Mouse (Mus musculus) intestine, embryonic 14.5 days (tissue): ENCODE data around the gene Nt5c3b. TPM values are rescaled to one million over a fixed set of nuclear protein-coding genes. Genes with fewer than 3 reads are reported as not detected.

Experiments
- ATAC-seq: fragments of 200-750 bp; cut with Nextera tagmentation; replicated peaks from 2 replicates; pipeline ENCODE4 v1.8.0; 2017; ENCODE audit warnings: low read depth, moderate number of reproducible peaks, moderate TSS enrichment, moderate library complexity; ENCODE audit not compliant: low FRiP score, low TSS enrichment
- DNase-seq: peaks from one replicate; pipeline ENCODE4 v3.0.0-alpha.2; 2018; ENCODE audit warnings: low spot score
- H3K27ac ChIP-seq: fragments of 300-500 bp; sonication (generic); 2 replicates; pipeline ENCODE4 v1.5.1; 2014; ENCODE audit warnings: low read depth, mild to moderate bottlenecking, control low read depth
- H3K27me3 ChIP-seq: fragments of 300-500 bp; sonication (generic); replicated peaks from 2 replicates; pipeline ENCODE4 v1.6.1; 2014; ENCODE audit warnings: low read length, control low read depth; ENCODE audit not compliant: control insufficient read depth, insufficient read depth
- H3K36me3 ChIP-seq: fragments of 300-500 bp; sonication (generic); 2 replicates; pipeline ENCODE4 v1.6.1; 2014; ENCODE audit warnings: low read length, control low read depth; ENCODE audit not compliant: control insufficient read depth, insufficient read depth
- H3K4me1 ChIP-seq: fragments of 300-500 bp; sonication (generic); replicated peaks from 2 replicates; pipeline ENCODE4 v1.6.1; 2014; ENCODE audit warnings: low read length, control low read depth, mixed read lengths; ENCODE audit not compliant: control insufficient read depth, insufficient read depth
- H3K4me2 ChIP-seq: fragments of 300-500 bp; sonication (generic); 2 replicates; pipeline ENCODE4 v1.6.1; 2014; ENCODE audit warnings: low read length
- H3K4me3 ChIP-seq: fragments of 300-500 bp; sonication (generic); 2 replicates; pipeline ENCODE4 v1.5.1; 2014; ENCODE audit warnings: low read depth, low read length, control low read depth, mixed read lengths
- H3K9ac ChIP-seq: fragments of 300-500 bp; sonication (generic); 2 replicates; pipeline ENCODE4 v1.6.1; 2014; ENCODE audit warnings: mild to moderate bottlenecking, low read length
- H3K9me3 ChIP-seq: fragments of 300-500 bp; sonication (generic); 2 replicates; pipeline ENCODE4 v1.6.1; 2016; ENCODE audit warnings: low read length, control low read depth; ENCODE audit not compliant: control insufficient read depth
- WGBS: fragments of 180-500 bp; shearing (Covaris S2); extraction: QIAGEN DNeasy Blood & Tissue Kit; methylation state at CpG from one replicate; pipeline ENCODE4 v1.1.7; 2014; 5-methylcytosine and 5-hydroxymethylcytosine counted together
- polyA plus RNA-seq: library from polyadenylated mRNA; unstranded; fragments of >200 nt; fragmentation: Nextera tagmentation; extraction: Ambion mirVana; gene quantifications from 2 replicates; pipeline ENCODE4 v1.2.1, GENCODE M21; 2014

Nt5c3b gene
- polyA plus RNA-seq, 1 experiment from 2014 or later, result 117 TPM

- H3K27me3 ChIP-seq, result no peaks in the 10 kb centered on the region
- ATAC-seq (no peak), DNase-seq (no peak)
- WGBS, result 88% methylated on average over 5 of the region's 5 CpGs
- H3K9me3 ChIP-seq, result no peaks in the 10 kb centered on the region
- no peak overlapping the region for H3K27ac ChIP-seq
- H3K36me3 ChIP-seq, result peaks cover 19% of the 10 kb centered on the region
- no peak overlapping the region for H3K4me2 ChIP-seq
- no peak overlapping the region for H3K9ac ChIP-seq
- no peak overlapping the region for H3K4me3 ChIP-seq
- H3K4me1 ChIP-seq, result peaks cover 27% of the 10 kb centered on the region
Observed at GRCm38 (mm10) chr11:100406995-100407705, 34.5 kb downstream of the Nt5c3b start.

- DNase-seq (no peak), ATAC-seq (no peak)
- 84% methylated on average over 8 of the region's 8 CpGs for WGBS
- Histone ChIP-seq H3K4me3 (no peak overlapping the region), H3K36me3 (peaks cover 19% of the 10 kb centered on the region), H3K27ac (no peak overlapping the region), H3K4me2 (no peak overlapping the region), H3K27me3 (no peaks in the 10 kb centered on the region), H3K9me3 (no peaks in the 10 kb centered on the region), H3K4me1 (peaks cover 22% of the 10 kb centered on the region), H3K9ac (no peak overlapping the region)
Observed at GRCm38 (mm10) chr11:100406273-100406672, 35.3 kb downstream of the Nt5c3b start.

GRCm38 (mm10) chr11:100404456-100405074, 37.0 kb downstream of the Nt5c3b start:
- 93% methylated on average over 3 of the region's 3 CpGs for WGBS
- Histone ChIP-seq H3K4me2 (no peak overlapping the region), H3K36me3 (peaks cover 9% of the 10 kb centered on the region; the same call in 1 of the 2 replicates), H3K9me3 (no peaks in the 10 kb centered on the region), H3K27me3 (no peaks in the 10 kb centered on the region), H3K9ac (no peak overlapping the region), H3K4me3 (no peak overlapping the region), H3K4me1 (peaks cover 18% of the 10 kb centered on the region; the same call in 1 of the 2 replicates), H3K27ac (no peak overlapping the region)
- ATAC-seq (no peak), DNase-seq (no peak)

DNA sequence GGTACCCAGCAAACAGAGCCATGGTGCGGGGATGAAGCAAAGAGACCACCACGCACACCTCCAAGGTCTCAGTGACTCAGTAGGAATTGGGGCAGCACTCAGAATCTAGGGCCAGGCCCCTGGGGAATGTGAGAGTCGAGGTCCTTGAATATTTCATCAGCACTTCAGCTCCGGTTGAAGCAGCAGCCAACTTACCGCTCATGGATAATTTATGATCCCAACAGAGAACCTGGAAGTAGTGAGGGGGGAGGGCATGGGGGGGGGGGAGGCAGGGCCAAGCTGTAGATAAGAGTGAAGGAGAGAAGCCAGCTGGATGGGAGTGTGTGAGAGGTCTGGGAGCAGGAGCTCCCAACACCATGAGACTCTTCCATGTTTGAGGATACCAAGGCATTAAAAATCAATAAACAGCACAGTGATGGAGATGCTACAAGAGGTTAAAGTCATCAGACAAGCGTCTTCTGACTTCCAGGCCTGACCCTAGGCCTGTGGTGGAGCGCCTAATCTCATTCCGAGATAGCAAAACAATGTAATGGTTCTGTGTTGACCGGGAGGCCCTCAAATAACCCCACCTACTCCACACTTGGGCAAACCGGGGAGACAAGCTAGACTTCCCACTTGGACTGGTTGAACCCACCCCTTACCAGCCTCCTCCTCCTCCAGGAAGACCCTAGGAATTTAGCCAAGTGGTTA, 38.0 kb downstream of the Nt5c3b start:
- H3K27ac ChIP-seq, result peak overlapping the region; percentile 27
- no peak overlapping the region for H3K4me3 ChIP-seq
- no peak overlapping the region for H3K9ac ChIP-seq
- peaks cover 21% of the 10 kb centered on the region; the same call in 1 of the 2 replicates for H3K4me1 ChIP-seq
- WGBS, result 44% methylated on average over 10 of the region's 10 CpGs
- DNase-seq (no peak), ATAC-seq (no peak)
- no peak overlapping the region for H3K4me2 ChIP-seq
- no peaks in the 10 kb centered on the region for H3K9me3 ChIP-seq
- H3K27me3 ChIP-seq, result no peaks in the 10 kb centered on the region
- H3K36me3 ChIP-seq, result 0 out of 2 replicates have a peak, but pooled peaks cover under 1% of the 10 kb centered on the region

DNA sequence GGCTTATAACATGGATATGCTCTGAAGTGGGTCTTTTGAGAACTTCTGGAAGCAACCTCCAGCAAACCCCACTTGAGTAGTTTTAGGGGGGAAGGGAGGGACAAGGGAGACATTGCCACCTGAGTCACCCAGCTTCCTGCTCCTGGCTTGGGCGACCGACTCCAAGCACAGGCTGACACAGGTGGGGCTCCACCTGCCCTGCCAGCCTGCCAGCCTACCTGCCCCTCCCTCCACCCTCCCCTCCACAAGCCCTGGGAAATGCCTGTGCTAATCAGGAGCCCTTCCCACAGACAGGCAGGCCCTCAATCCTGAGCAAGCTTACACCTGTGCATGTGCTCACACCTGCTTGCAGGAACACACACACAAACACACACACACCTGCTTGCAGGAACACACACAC, 38.9 kb downstream of the Nt5c3b start:
- ATAC-seq, result no peak
- H3K27ac ChIP-seq, result peak overlapping the region; percentile 22; the same call in 1 of the 2 replicates
- 52% methylated on average over 2 of the region's 2 CpGs for WGBS
- no peaks in the 10 kb centered on the region for H3K9me3 ChIP-seq
- no peak overlapping the region for H3K4me2 ChIP-seq
- no peaks in the 10 kb centered on the region for H3K36me3 ChIP-seq
- H3K27me3 ChIP-seq, result no peaks in the 10 kb centered on the region
- no peak overlapping the region for H3K9ac ChIP-seq
- no peak for DNase-seq
- H3K4me1 ChIP-seq, result peaks cover 21% of the 10 kb centered on the region; the same call in 1 of the 2 replicates
- H3K4me3 ChIP-seq, result no peak overlapping the region

DNA sequence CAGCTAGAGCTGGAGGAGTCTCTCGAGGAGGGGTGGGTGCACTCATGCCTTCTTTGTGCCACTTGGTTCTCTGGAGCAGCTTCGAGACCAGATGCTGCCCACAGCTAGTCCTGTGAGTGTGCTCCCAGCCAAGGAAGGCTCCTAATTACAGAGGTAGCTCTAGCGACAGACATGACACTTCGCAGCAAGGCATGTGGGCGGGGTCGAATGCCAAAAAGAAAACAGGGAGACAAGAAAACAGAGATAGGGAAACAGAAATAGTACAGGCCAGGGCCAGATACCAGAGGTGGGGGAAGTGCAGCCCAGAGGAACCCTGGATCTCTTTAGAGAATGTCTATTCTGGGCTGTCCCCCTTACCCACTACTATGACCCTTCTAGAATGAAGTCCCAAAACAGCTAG, 39.4 kb downstream of the Nt5c3b start:
- H3K36me3 ChIP-seq, result no peaks in the 10 kb centered on the region
- 29% methylated on average over 6 of the region's 6 CpGs for WGBS
- H3K9ac ChIP-seq, result no peak overlapping the region
- peaks cover 21% of the 10 kb centered on the region; the same call in 1 of the 2 replicates for H3K4me1 ChIP-seq
- ATAC-seq (no peak), DNase-seq (no peak)
- H3K27ac ChIP-seq, result peak overlapping the region; percentile 22; the same call in 1 of the 2 replicates
- H3K4me2 ChIP-seq, result no peak overlapping the region
- H3K4me3 ChIP-seq, result no peak overlapping the region
- H3K9me3 ChIP-seq, result no peaks in the 10 kb centered on the region
- no peaks in the 10 kb centered on the region for H3K27me3 ChIP-seq

- ATAC-seq (no peak), DNase-seq (no peak)
- Histone ChIP-seq H3K4me2 (no peak overlapping the region), H3K36me3 (no peaks in the 10 kb centered on the region), H3K9me3 (no peaks in the 10 kb centered on the region), H3K27me3 (no peaks in the 10 kb centered on the region), H3K27ac (no peak overlapping the region), H3K4me3 (no peak overlapping the region), H3K4me1 (peaks cover 29% of the 10 kb centered on the region), H3K9ac (no peak overlapping the region)
- WGBS, result 59% methylated on average over 6 of the region's 6 CpGs
Observed at GRCm38 (mm10) chr11:100400842-100401241, 40.8 kb downstream of the Nt5c3b start.

DNA sequence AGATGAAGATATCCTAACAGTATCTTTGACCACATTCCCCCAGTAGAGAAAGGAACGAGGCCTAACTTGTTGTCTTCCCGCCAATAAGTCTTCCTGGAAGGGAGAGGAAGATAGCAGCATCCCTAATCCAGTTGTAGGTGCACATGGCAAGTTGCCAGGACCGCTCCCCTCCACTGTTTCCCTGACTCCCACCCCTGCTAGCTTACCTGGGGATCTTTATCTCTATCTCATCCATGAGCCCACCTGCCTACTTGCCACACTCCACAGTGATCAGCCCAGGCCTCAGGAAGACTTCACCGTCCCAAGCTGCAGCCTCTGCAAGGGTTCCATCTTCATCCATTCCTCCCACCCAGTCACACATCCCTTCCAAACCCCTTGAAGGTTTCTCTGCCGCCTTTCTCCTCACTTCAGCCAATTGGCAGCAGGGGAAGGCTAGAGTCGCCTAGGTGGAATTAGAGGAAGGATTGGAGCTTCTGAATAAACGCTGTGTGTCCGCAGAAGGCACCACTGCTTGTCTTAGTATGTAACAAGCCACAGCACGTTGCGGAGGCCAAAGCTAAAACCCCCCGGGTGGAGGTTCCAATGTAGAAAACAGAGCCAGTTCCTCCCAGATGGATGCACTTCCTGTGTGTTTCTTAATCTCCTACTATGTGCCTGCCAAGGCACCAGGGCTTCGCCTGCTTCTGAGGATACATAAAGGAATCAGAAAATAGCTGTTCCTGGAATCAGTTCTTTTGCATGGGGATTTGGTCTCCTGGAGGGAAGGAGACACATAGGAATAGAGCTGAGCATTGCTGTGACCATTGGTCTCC, 41.7 kb downstream of the Nt5c3b start:
- Histone ChIP-seq H3K36me3 (no peaks in the 10 kb centered on the region), H3K4me3 (no peak overlapping the region), H3K9me3 (no peaks in the 10 kb centered on the region), H3K27ac (no peak overlapping the region), H3K4me2 (no peak overlapping the region), H3K9ac (no peak overlapping the region), H3K4me1 (peaks cover 38% of the 10 kb centered on the region), H3K27me3 (no peaks in the 10 kb centered on the region)
- no peak for ATAC-seq
- 78% methylated on average over 12 of the region's 12 CpGs for WGBS
- DNase-seq, result no peak
